Mouse (Mus musculus) ES-E14 (cell line): ENCODE data around the gene Rab14.

Source experiments
- CHD2 ChIP-seq: IDR thresholded peaks from 2 replicates; pipeline ENCODE4 v1.6.1; 2014; ENCODE audit warnings: mild to moderate bottlenecking, low read depth, low read length, inconsistent platforms
- HCFC1 ChIP-seq: IDR thresholded peaks from 2 replicates; pipeline ENCODE4 v1.6.1; 2012; ENCODE audit warnings: low read length, inconsistent platforms, borderline replicate concordance; ENCODE audit not compliant: insufficient read depth
- MAFK ChIP-seq: IDR thresholded peaks from 2 replicates; pipeline ENCODE4 v1.6.1; 2014; ENCODE audit warnings: mild to moderate bottlenecking, low read depth, low read length, inconsistent platforms; ENCODE audit not compliant: insufficient read depth
- ZC3H11A ChIP-seq: IDR thresholded peaks from 2 replicates; pipeline ENCODE4 v1.6.1; 2012; ENCODE audit warnings: low read depth, mild to moderate bottlenecking, inconsistent platforms, low read length, borderline replicate concordance

- TF ChIP-seq MAFK (no peak), CHD2 (no peak), HCFC1 (no peak), ZC3H11A (no peak)
These were observed 14.4 kb upstream of the Rab14 start for GRCm38 (mm10) chr2:35215363-35215762.
